29 mouse cellular contexts compared by ENCODE assay signal in genomic region chr6:67110391-67110790, GRCm38 (mm10).
A peak's percentile ranks its signal among the peaks of the same experiment; 100 is the strongest.
DNase-seq lines count a peak whose midpoint lies in the region; ATAC-seq and TF ChIP-seq lines count a peak whose summit lies in the region.
"Had no signal": no experiment of that assay in that cellular context is flagged by ENCODE, and none has a peak within 500 bp of the region (broad histone marks: within the 10 kb centered on the region; RNA-seq: fewer than 3 reads in every experiment).

No protein-coding gene starts in this region.

- intact Hi-C loops in gastrocnemius, adult 2 months (cut with DNase I): no loop called here
- intact Hi-C loops in gastrocnemius, postnatal 36 days (cut with DNase I): loop anchor here (2.0 kb wide), 1 partner anchor 74 kb away; the partner anchor contains the start of gene Gadd45a

- no peak for TF ChIP-seq EP300 in ES-Bruce4 (IDR thresholded peaks at IDR 0.05; ENCODE audit: insufficient read depth, low read depth, low read length)

- peak; percentile 58 for DNase-seq in gastrocnemius, adult 2 months
- no peak for DNase-seq in gastrocnemius, postnatal 36 days
- peak; percentile 30 for DNase-seq in kidney, adult 11 months
- DNase-seq in kidney, adult 9 months: no peak
- DNase-seq in skeletal muscle tissue, adult 2 months (ENCODE audit: low read depth, low spot score): peak; percentile 74
- DNase-seq: adrenal gland, adult 2 months; adrenal gland, postnatal 14 days; B cell, adult 2 months; cerebellum, adult 11 months; cerebellum, adult 2 months; cerebellum, adult 9-11 months; cerebellum, postnatal 36 days; embryo, embryonic 11 days; heart, adult 2 months; kidney, adult 18-20 months had no signal

- peak overlapping the region; percentile 64 for H3K27ac ChIP-seq in gastrocnemius, adult 2 months
- peak overlapping the region; percentile 96 for H3K27ac ChIP-seq in ES-Bruce4 (ENCODE audit: insufficient read depth, low read length)
- H3K27ac ChIP-seq: embryonic facial prominence, embryonic 10.5 days; embryonic facial prominence, embryonic 13.5 days; forebrain, embryonic 12.5 days; forebrain, embryonic 15.5 days; heart, adult 2 months; heart, embryonic 10.5 days; heart, embryonic 13.5 days; hindbrain, embryonic 12.5 days; hindbrain, embryonic 15.5 days had no signal

- no peak for ATAC-seq in megakaryocyte, adult 5-6 weeks (ENCODE audit: poor library complexity, severe bottlenecking)
- ATAC-seq: forebrain, embryonic 15.5 days; Patski had no signal

- H3K4me1 ChIP-seq in ES-Bruce4 (ENCODE audit: control insufficient read depth, insufficient read depth, low read length): peaks cover 6% of the 10 kb centered on the region
- H3K4me1 ChIP-seq: heart, embryonic 10.5 days had no signal

- no peaks in the 10 kb centered on the region for H3K9me3 ChIP-seq in ES-Bruce4 (replicated peaks; ENCODE audit: control insufficient read depth, insufficient read depth, low read length, poor library complexity, severe bottlenecking)
- H3K9me3 ChIP-seq: embryonic facial prominence, embryonic 10.5 days; embryonic facial prominence, embryonic 13.5 days; forebrain, embryonic 12.5 days; forebrain, embryonic 15.5 days; G1E; heart, embryonic 10.5 days; heart, embryonic 13.5 days; hindbrain, embryonic 12.5 days; hindbrain, embryonic 15.5 days had no signal

- 0 out of 2 replicates have a peak overlapping the region, but pooled peaks have one; percentile 4 for H3K9ac ChIP-seq in ES-Bruce4 (ENCODE audit: low read depth, poor library complexity, severe bottlenecking)
- H3K9ac ChIP-seq: embryonic facial prominence, embryonic 13.5 days; forebrain, embryonic 12.5 days; forebrain, embryonic 15.5 days; heart, embryonic 13.5 days; hindbrain, embryonic 12.5 days; hindbrain, embryonic 15.5 days had no signal

- no peak overlapping the region for H3K4me3 ChIP-seq in gastrocnemius, adult 2 months
- no peak overlapping the region for H3K4me3 ChIP-seq in ES-Bruce4 (ENCODE audit: low read depth, low read length)
- H3K4me3 ChIP-seq: embryonic facial prominence, embryonic 10.5 days; embryonic facial prominence, embryonic 13.5 days; erythroblast, embryonic 14.5 days; forebrain, embryonic 12.5 days; forebrain, embryonic 15.5 days; heart, adult 2 months; heart, embryonic 10.5 days; heart, embryonic 13.5 days; hindbrain, embryonic 12.5 days; hindbrain, embryonic 15.5 days had no signal

- no peaks in the 10 kb centered on the region for H3K36me3 ChIP-seq in ES-Bruce4 (ENCODE audit: control insufficient read depth, insufficient read depth, low read length, poor library complexity, severe bottlenecking)
- H3K36me3 ChIP-seq: embryonic facial prominence, embryonic 10.5 days; embryonic facial prominence, embryonic 13.5 days; forebrain, embryonic 12.5 days; forebrain, embryonic 15.5 days; G1E; heart, embryonic 10.5 days; heart, embryonic 13.5 days; hindbrain, embryonic 12.5 days; hindbrain, embryonic 15.5 days had no signal

- no peaks in the 10 kb centered on the region for H3K27me3 ChIP-seq in ES-Bruce4 (ENCODE audit: control insufficient read depth, insufficient read depth, low read length, poor library complexity, severe bottlenecking)
- H3K27me3 ChIP-seq: CH12.LX; forebrain, embryonic 15.5 days; Patski had no signal

- TF ChIP-seq CTCF in gastrocnemius, adult 2 months (IDR thresholded peaks at IDR 0.05): no peak
- TF ChIP-seq CTCF in ES-Bruce4 (IDR thresholded peaks at IDR 0.05; ENCODE audit: low read depth, low read length): no peak

- TF ChIP-seq POLR2A in ES-Bruce4 (IDR thresholded peaks at IDR 0.05; ENCODE audit: insufficient read depth, low read length): no peak

Comparison
In these comparisons a context has a peak if more than half of its experiments do, and no peak if none do; other contexts are left out.
1. DNase-seq: peak in gastrocnemius, adult 2 months (single experiment), kidney, adult 11 months (single experiment) and skeletal muscle tissue, adult 2 months (single experiment); none in gastrocnemius, postnatal 36 days (0 of 2) and kidney, adult 9 months (single experiment).